Mouse (Mus musculus) brown adipose tissue, adult 24 weeks (tissue): ENCODE results near the gene Mrps15. TPM values are rescaled to one million over a fixed set of nuclear protein-coding genes. Genes with fewer than 3 reads are reported as not detected.

ENCODE experiments used
- H3K27ac ChIP-seq: fragments of 200-500 bp; replicated peaks from 2 replicates; pipeline ENCODE4 v1.5.1; 2012; ENCODE audit warnings: low read depth, mild to moderate bottlenecking, low read length
- H3K4me1 ChIP-seq: fragments of 200-500 bp; 2 replicates; pipeline ENCODE4 v1.6.1; 2012; ENCODE audit warnings: low read length, mixed read lengths; ENCODE audit not compliant: control insufficient read depth, insufficient read depth, insufficient read length
- H3K4me3 ChIP-seq: fragments of 200-500 bp; 2 replicates; pipeline ENCODE4 v1.5.1; 2012; ENCODE audit warnings: low read depth, mild to moderate bottlenecking, low read length, moderate library complexity; ENCODE audit not compliant: insufficient read depth
- polyA plus RNA-seq: library from polyadenylated mRNA; stranded (reverse); fragments of >200 nt; gene quantifications from 2 replicates; pipeline ENCODE4 v1.2.4, GENCODE M21; 2012; ENCODE audit not compliant: missing spikeins, insufficient read depth, insufficient read length

Mrps15 gene
- 275 and 283 TPM in 2 replicates for polyA plus RNA-seq

GRCm38 (mm10) chr4:126046851-126047585 is at the start of gene Mrps15:
Gene Mrps15, plus strand, starts transcription at chr4:126046925.
- Histone ChIP-seq H3K27ac (peak within 1 kb of the TSS; percentile 72), H3K4me3 (peak within 1 kb of the TSS; percentile 98), H3K4me1 (no peaks in the 10 kb centered on the region)

DNA sequence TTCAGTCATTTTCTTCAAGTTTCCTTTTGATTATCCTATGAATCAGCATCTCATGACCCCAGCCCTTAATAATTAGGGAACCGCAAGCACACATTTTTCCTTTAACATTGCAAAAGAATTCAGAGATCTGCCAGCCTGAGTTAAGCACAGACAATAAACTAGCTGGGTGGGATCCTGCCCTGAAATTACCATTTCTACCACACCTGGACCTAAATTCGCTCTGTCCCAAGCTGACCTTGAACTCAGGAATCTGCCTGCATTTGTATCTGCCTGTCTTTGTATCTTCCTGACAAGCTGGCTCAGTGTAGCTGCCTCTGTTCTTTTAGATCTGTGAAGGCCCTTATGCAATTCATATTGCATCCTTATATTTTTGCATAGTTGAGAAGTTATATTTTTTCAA is 48.9 kb upstream of the Mrps15 start:
- Histone ChIP-seq H3K4me3 (no peak overlapping the region), H3K4me1 (no peaks in the 10 kb centered on the region), H3K27ac (no peak overlapping the region)

- H3K4me1 ChIP-seq = no peaks in the 10 kb centered on the region
- no peak overlapping the region for H3K27ac ChIP-seq
- no peak overlapping the region for H3K4me3 ChIP-seq
Measured at GRCm38 (mm10) chr4:126001311-126002199, 45.2 kb upstream of the Mrps15 start.

DNA sequence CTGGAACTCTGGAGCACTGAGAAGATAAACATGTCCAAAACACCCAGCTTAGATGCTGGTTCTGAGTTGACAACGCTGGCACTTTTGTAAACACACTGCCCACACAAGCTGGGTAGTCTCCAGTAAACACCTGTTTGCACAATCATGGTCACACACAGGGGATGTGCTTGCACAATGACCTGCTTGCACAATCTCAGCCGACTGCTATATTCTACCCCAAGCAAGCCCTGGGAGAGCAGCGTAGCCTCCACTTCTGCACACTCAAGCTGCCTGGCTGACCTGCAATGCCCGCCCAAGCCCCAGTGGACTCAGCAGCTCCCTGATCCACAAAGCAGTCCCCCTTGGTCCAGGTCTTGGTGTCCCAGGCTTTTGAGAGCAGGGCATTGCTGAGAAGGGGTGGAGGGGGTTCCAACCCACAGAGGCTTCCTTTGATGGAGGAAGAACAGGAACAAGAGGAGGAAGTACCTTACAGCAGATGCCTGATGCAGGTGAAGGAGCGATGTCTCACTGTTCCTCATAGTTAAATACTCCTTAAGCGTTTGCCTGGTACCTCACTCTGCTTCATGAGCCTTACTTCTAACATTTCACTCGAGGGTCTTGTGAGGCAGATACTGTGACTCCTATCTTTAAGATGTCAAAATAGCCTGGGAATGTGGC is 28.9 kb upstream of the Mrps15 start:
- Histone ChIP-seq H3K4me3 (no peak overlapping the region), H3K4me1 (no peaks in the 10 kb centered on the region), H3K27ac (no peak overlapping the region)

- H3K4me1 ChIP-seq = no peaks in the 10 kb centered on the region
- H3K4me3 ChIP-seq = no peak overlapping the region
- H3K27ac ChIP-seq = 0 out of 2 replicates have a peak overlapping the region, but pooled peaks have one; percentile 27
Measured at GRCm38 (mm10) chr4:126018966-126019538, 27.7 kb upstream of the Mrps15 start.

GRCm38 (mm10) chr4:126024303-126024900 is 22.3 kb upstream of the Mrps15 start, which contains the start of gene Csf3r:
Gene Csf3r, plus strand, starts transcription at chr4:126024550.
- peak within 1 kb of the TSS; percentile 36 for H3K4me3 ChIP-seq
- H3K4me1 ChIP-seq = no peaks in the 10 kb centered on the region
- H3K27ac ChIP-seq = peak within 1 kb of the TSS; percentile 63

DNA sequence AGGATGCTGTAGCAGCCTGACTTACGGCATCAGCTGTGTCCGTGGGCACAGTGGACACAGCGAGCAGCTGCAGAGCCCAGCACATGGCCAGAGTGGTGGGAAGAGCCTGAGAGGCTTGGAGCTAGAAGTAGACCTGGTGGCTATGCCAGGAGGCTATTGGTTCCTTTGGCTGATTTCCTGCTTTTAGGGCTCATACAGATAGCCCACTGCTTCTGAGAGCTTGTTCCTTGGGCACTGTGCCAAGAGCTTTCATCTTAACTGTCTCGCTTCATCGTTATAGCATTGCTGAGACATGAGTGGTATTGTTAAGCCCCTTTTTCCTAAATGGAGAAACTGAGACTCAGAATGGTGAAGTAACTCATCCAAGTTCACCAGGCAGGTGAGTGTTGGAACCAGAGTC is 20.9 kb upstream of the Mrps15 start:
- no peak overlapping the region for H3K4me3 ChIP-seq
- H3K27ac ChIP-seq = no peak overlapping the region
- no peaks in the 10 kb centered on the region for H3K4me1 ChIP-seq

DNA sequence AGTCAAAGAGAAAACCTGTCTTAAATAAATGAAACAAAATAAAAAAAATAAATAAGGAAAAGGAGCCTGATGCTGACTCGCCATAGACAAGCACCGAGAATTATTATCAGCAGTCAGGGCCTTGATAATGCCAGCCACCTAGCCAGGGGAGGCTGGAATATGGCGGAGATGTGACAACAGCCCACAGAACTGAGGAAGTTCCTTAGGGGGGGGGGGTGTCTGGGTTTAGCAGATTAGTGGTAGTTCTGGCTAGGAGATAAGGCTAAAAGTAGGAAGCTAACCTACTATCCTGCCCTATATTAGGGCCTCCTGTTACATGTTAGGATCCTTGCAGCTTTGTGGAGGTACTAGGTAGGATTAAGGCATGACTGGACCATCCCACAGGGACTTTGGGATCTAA is 18.7 kb upstream of the Mrps15 start:
- Histone ChIP-seq H3K27ac (no peak overlapping the region), H3K4me3 (no peak overlapping the region), H3K4me1 (no peaks in the 10 kb centered on the region)

DNA sequence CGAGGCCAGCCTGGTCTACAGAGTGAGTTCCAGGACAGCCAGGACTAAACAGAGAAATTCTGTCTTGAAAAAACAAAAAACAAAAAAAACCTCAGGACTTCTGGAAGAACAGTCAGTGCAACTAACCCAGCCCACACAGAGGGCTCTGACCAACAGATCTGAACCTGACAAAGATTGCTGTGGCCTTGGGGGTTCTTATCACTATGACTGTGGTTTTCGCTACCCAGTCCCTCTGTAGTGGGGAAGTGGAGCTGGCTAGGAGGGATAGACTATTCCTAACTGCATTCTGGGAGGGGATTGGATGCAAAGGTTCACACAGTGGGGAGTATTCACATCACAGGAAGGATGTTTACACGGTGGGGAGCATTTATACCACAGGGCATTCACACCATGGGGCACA is 17.7 kb upstream of the Mrps15 start:
- Histone ChIP-seq H3K27ac (no peak overlapping the region), H3K4me1 (no peaks in the 10 kb centered on the region), H3K4me3 (no peak overlapping the region)

DNA sequence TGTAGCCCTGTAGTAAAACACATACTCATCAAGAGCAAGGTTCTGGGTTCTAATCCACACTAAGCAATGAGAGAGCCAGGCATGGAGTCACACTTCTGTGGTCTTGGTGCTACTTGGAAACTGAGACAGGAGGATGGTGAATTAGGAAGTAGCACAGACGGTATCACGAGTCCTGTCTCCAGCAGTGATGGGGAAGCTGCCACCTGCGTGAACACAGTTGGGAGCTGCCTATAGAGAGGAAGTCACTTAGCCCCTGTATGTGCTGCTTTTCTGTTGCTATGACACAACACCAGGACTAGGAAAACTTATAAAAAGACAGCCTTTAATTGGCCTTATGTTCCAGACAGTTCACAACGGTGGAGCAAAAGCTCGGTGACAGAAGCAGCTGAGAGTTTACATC is 16.0 kb upstream of the Mrps15 start:
- no peak overlapping the region for H3K27ac ChIP-seq

GRCm38 (mm10) chr4:126035413-126035812 is 11.3 kb upstream of the Mrps15 start:
- H3K27ac ChIP-seq = no peak overlapping the region
- no peaks in the 10 kb centered on the region for H3K4me1 ChIP-seq
- H3K4me3 ChIP-seq = no peak overlapping the region

More for the DNA sequence above, 16.0 kb upstream of the Mrps15 start:
- no peaks in the 10 kb centered on the region for H3K4me1 ChIP-seq
- no peak overlapping the region for H3K4me3 ChIP-seq

GRCm38 (mm10) chr4:126051617-126052016 is 4.9 kb downstream of the Mrps15 start:
- Histone ChIP-seq H3K4me3 (no peak overlapping the region), H3K27ac (no peak overlapping the region), H3K4me1 (no peaks in the 10 kb centered on the region)

DNA sequence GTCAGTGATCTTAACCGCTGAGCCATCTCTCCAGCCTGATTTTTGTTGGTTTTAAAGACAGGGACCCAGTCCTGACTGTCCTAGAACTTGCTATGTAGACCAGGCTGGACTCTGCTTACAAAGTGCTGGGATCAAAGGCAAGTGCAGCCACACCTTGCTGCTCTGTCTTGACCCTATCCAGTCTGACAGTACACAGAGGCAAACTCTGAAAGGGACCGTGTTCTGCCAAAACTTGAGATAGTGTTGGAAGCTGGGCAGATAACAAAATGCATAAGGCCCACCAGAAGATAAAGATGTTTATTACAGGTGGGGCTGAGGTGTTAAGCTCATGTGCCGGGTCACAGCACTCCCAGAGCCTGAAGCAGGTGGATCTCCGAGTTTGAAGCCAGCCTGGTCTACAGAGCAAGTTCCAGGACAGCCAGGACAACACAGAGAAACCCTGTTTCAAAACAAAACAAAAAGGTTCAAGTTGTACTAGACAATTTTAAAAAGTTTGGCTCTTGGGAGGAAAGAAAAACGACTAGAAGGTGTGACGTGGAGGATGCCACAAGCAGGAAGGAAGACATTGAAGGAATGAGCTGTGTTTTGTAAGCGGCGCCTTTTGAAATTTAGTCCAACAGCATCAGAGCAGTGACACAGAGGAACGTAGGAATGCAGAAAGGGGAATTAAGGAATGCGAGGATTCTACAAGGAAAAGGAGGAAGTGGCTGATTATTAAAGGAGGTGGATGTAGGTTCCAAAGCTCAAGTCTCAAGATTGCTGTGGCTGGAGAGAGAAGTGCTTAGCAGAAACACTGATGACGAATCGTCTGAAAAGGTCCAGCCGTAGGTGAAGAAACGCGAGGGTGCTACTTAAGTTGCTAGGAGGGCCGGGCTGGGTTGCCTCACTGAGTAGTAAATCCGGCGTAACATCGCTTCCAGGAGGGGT is 10.7 kb downstream of the Mrps15 start:
- Histone ChIP-seq H3K27ac (no peak overlapping the region), H3K4me3 (peak overlapping the region; percentile 76), H3K4me1 (no peaks in the 10 kb centered on the region)
